Mouse (Mus musculus) mouse trophoblast stem cell (cell line): ENCODE results near the gene Zfp451.
"Not testable (repeated sequence)": the region's sequence is repeated elsewhere in the genome, so short reads cannot be mapped to it uniquely, and the experiment has no call there.

ENCODE experiments used
- in situ Hi-C, 2 experiments: fragments of 300-500 bp; cut with MseI, MboI; formaldehyde crosslinking; loops; 2 replicates in 1 of 2; 3 replicates in 1 of 2; pipeline ENCODE4 v1.15.1; 2025

The Zfp451 gene

GRCm38 (mm10) chr1:33757491-33758041 is 56.8 kb downstream of the Zfp451 start, which contains the start of gene Bag2:
Gene Bag2, minus strand, starts transcription at chr1:33757795.
- in situ Hi-C loops: no loop called here

- in situ Hi-C loops: no loop called here
Measured at GRCm38 (mm10) chr1:33757033-33757413, 57.4 kb downstream of the Zfp451 start.

- in situ Hi-C loops: no loop called here
Measured at GRCm38 (mm10) chr1:33756258-33757032, 58.0 kb downstream of the Zfp451 start.

GRCm38 (mm10) chr1:33755799-33756198 is 58.6 kb downstream of the Zfp451 start:
- in situ Hi-C loops: no loop called here

GRCm38 (mm10) chr1:33754965-33755735 is 59.2 kb downstream of the Zfp451 start:
- in situ Hi-C loops: no loop called here

GRCm38 (mm10) chr1:33754089-33754488 is 60.3 kb downstream of the Zfp451 start:
- in situ Hi-C loops: no loop called here

- in situ Hi-C loops: no loop called here
Measured at GRCm38 (mm10) chr1:33751283-33751682, 63.1 kb downstream of the Zfp451 start.

- in situ Hi-C loops: not testable (repeated sequence)
Measured at GRCm38 (mm10) chr1:33749709-33750108, 64.7 kb downstream of the Zfp451 start.

- in situ Hi-C loops: no loop called here
Measured at GRCm38 (mm10) chr1:33749109-33749508, 65.3 kb downstream of the Zfp451 start.

- in situ Hi-C loops: no loop called here
Measured at GRCm38 (mm10) chr1:33745901-33746300, 68.5 kb downstream of the Zfp451 start.

GRCm38 (mm10) chr1:33744815-33745214 is 69.6 kb downstream of the Zfp451 start:
- in situ Hi-C loops: not testable (repeated sequence)

- in situ Hi-C loops: no loop called here
Measured at GRCm38 (mm10) chr1:33742903-33743302, 71.5 kb downstream of the Zfp451 start.

- in situ Hi-C loops: loop anchor here (5.0 kb wide), 2 partner anchors 57 to 67 kb away; no protein-coding TSS in a partner anchor
Measured at GRCm38 (mm10) chr1:33739302-33739701, 75.1 kb downstream of the Zfp451 start.

GRCm38 (mm10) chr1:33738681-33739278 is 75.6 kb downstream of the Zfp451 start:
- in situ Hi-C loops: loop anchor here (5.0 kb wide), 2 partner anchors 56 to 66 kb away; no protein-coding TSS in a partner anchor

GRCm38 (mm10) chr1:33738281-33738680 is 76.1 kb downstream of the Zfp451 start:
- in situ Hi-C loops: loop anchor here (5.0 kb wide), 2 partner anchors 56 to 66 kb away; no protein-coding TSS in a partner anchor

- in situ Hi-C loops: no loop called here
Measured at GRCm38 (mm10) chr1:33734001-33734685, 80.3 kb downstream of the Zfp451 start.

- in situ Hi-C loops: no loop called here
Measured at GRCm38 (mm10) chr1:33733044-33733443, 81.4 kb downstream of the Zfp451 start.

- in situ Hi-C loops: no loop called here
Measured at GRCm38 (mm10) chr1:33725086-33725485, 89.3 kb downstream of the Zfp451 start.

- in situ Hi-C loops: no loop called here
Measured at GRCm38 (mm10) chr1:33724516-33724915, 89.9 kb downstream of the Zfp451 start.

GRCm38 (mm10) chr1:33721020-33721419 is 93.4 kb downstream of the Zfp451 start:
- in situ Hi-C loops: no loop called here

- in situ Hi-C loops: no loop called here
Measured at GRCm38 (mm10) chr1:33720231-33720630, 94.2 kb downstream of the Zfp451 start.
